In genomic region chr4:88561791-88562190, GRCm38 (mm10) we compare ENCODE assay signal across 19 mouse cellular contexts. TPM values are rescaled to one million over a fixed set of nuclear protein-coding genes. Genes with fewer than 3 reads are reported as not detected.
"Had no signal": no experiment of that assay in that cellular context is flagged by ENCODE, and none has a peak within 500 bp of the region (broad histone marks: within the 10 kb centered on the region; RNA-seq: fewer than 3 reads in every experiment).

No protein-coding gene starts in this region.

- H3K4me1 ChIP-seq: limb, embryonic 13.5 days; liver, embryonic 15.5 days; midbrain, embryonic 13.5 days; stomach, embryonic 15.5 days had no signal

- DNase-seq: kidney, postnatal 10 days; kidney, postnatal 4 days; left cerebral cortex, postnatal 4 days; lung, adult 2 months; lung, postnatal 36 days; right cerebral cortex, postnatal 4 days; spleen, adult 18-20 months; thymus, adult 2 months; thymus, postnatal 36 days had no signal

- H3K27ac ChIP-seq: limb, embryonic 13.5 days; liver, embryonic 15.5 days; midbrain, embryonic 13.5 days; stomach, embryonic 15.5 days had no signal

- H3K27me3 ChIP-seq: limb, embryonic 13.5 days; liver, embryonic 15.5 days; midbrain, embryonic 13.5 days; stomach, embryonic 15.5 days had no signal

- H3K4me3 ChIP-seq: limb, embryonic 13.5 days; liver, embryonic 15.5 days; midbrain, embryonic 13.5 days; stomach, embryonic 15.5 days had no signal

RNA-seq across cellular contexts. Expression of gene Ifna15, which starts 3.7 kb away (rescaled TPM):
- polyA plus RNA-seq: kidney, embryonic 14.5 days; limb, embryonic 13.5 days; liver, embryonic 11.5 days; liver, embryonic 15.5 days; lung, adult 2 months; lung, postnatal 0 days; midbrain, embryonic 13.5 days; midbrain, postnatal 0 days; neural tube, embryonic 14.5 days; stomach, embryonic 15.5 days; testis, adult 2 months; thymus, adult 2 months had no signal

RNA-seq across cellular contexts. Expression of gene Ifna14, which starts 9.8 kb away (rescaled TPM):
- polyA plus RNA-seq: kidney, embryonic 14.5 days; limb, embryonic 13.5 days; liver, embryonic 11.5 days; liver, embryonic 15.5 days; lung, adult 2 months; lung, postnatal 0 days; midbrain, embryonic 13.5 days; midbrain, postnatal 0 days; neural tube, embryonic 14.5 days; stomach, embryonic 15.5 days; testis, adult 2 months; thymus, adult 2 months had no signal

RNA-seq across cellular contexts. Expression of gene Ifna9, which starts 30.4 kb away (rescaled TPM):
- polyA plus RNA-seq: kidney, embryonic 14.5 days; limb, embryonic 13.5 days; liver, embryonic 11.5 days; liver, embryonic 15.5 days; lung, adult 2 months; lung, postnatal 0 days; midbrain, embryonic 13.5 days; midbrain, postnatal 0 days; neural tube, embryonic 14.5 days; stomach, embryonic 15.5 days; testis, adult 2 months; thymus, adult 2 months had no signal

RNA-seq across cellular contexts. Expression of gene Ifnb1, which starts 39.2 kb away (rescaled TPM):
- polyA plus RNA-seq: kidney, embryonic 14.5 days; limb, embryonic 13.5 days; liver, embryonic 11.5 days; liver, embryonic 15.5 days; lung, adult 2 months; lung, postnatal 0 days; midbrain, embryonic 13.5 days; midbrain, postnatal 0 days; neural tube, embryonic 14.5 days; stomach, embryonic 15.5 days; testis, adult 2 months; thymus, adult 2 months had no signal

RNA-seq across cellular contexts. Expression of gene Ifna12, which starts 41.4 kb away (rescaled TPM):
- polyA plus RNA-seq: kidney, embryonic 14.5 days; limb, embryonic 13.5 days; liver, embryonic 11.5 days; liver, embryonic 15.5 days; lung, adult 2 months; lung, postnatal 0 days; midbrain, embryonic 13.5 days; midbrain, postnatal 0 days; neural tube, embryonic 14.5 days; stomach, embryonic 15.5 days; testis, adult 2 months; thymus, adult 2 months had no signal
